In the genomic region with DNA sequence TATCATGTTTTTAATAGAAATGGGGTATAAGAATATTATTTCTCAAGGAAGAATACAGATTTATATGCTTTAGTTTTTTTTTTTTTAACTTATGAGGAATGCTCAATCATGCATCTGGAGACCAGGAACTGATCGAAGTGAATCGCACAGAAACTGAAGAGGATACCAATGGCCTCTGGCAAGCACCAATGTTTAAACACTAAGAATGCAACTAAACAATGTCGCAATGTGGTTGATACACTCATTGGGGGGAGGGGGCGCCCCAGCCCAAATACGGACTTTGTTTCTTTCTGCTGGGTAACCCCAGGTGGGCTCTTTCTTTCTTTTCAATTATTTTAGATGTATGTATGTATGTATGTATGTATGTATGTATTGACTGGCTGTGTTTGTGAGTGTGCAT, we compare ENCODE assay signal across 27 mouse cellular contexts.
"Had no signal": no experiment of that assay in that cellular context is flagged by ENCODE, and none has a peak within 500 bp of the region (broad histone marks: within the 10 kb centered on the region; RNA-seq: fewer than 3 reads in every experiment).

No protein-coding gene starts in this region.

- DNase-seq: cerebellum, adult 2 months; cerebellum, adult 8-10 months; cerebellum, adult 9-10 months; cerebellum, adult 9-11 months; cerebellum, postnatal 10 days; cerebellum, postnatal 14 days; cerebellum, postnatal 25 days; cerebellum, postnatal 36 days; embryo, embryonic 11 days; forebrain, postnatal 0 days; gastrocnemius, adult 2 months; gastrocnemius, postnatal 10 days; gastrocnemius, postnatal 14 days; gastrocnemius, postnatal 25 days; gastrocnemius, postnatal 36 days; heart, adult 18-20 months had no signal

- H3K4me2 ChIP-seq: embryonic facial prominence, embryonic 12.5 days; embryonic facial prominence, embryonic 13.5 days; embryonic facial prominence, embryonic 15.5 days; forebrain, embryonic 12.5 days; forebrain, embryonic 13.5 days; forebrain, embryonic 15.5 days had no signal

- H3K27ac ChIP-seq: embryonic facial prominence, embryonic 10.5 days; embryonic facial prominence, embryonic 12.5 days; embryonic facial prominence, embryonic 13.5 days; embryonic facial prominence, embryonic 15.5 days; forebrain, embryonic 10.5 days; forebrain, embryonic 12.5 days; forebrain, embryonic 13.5 days; forebrain, embryonic 15.5 days had no signal

- H3K4me3 ChIP-seq: embryonic facial prominence, embryonic 10.5 days; embryonic facial prominence, embryonic 12.5 days; embryonic facial prominence, embryonic 13.5 days; embryonic facial prominence, embryonic 15.5 days; erythroblast, embryonic 14.5 days; forebrain, embryonic 10.5 days; forebrain, embryonic 12.5 days; forebrain, embryonic 13.5 days; forebrain, embryonic 15.5 days; gastrocnemius, adult 2 months had no signal

- ATAC-seq: forebrain, embryonic 13.5 days; forebrain, embryonic 14.5 days; forebrain, embryonic 15.5 days; forebrain, embryonic 16.5 days; forebrain, postnatal 0 days had no signal

- H3K9me3 ChIP-seq: embryonic facial prominence, embryonic 10.5 days; embryonic facial prominence, embryonic 12.5 days; embryonic facial prominence, embryonic 13.5 days; embryonic facial prominence, embryonic 15.5 days; forebrain, embryonic 10.5 days; forebrain, embryonic 12.5 days; forebrain, embryonic 13.5 days; forebrain, embryonic 15.5 days had no signal

- H3K27me3 ChIP-seq: embryonic facial prominence, embryonic 12.5 days; embryonic facial prominence, embryonic 15.5 days; forebrain, embryonic 12.5 days; forebrain, embryonic 13.5 days; forebrain, embryonic 15.5 days had no signal

- H3K9ac ChIP-seq: embryonic facial prominence, embryonic 12.5 days; embryonic facial prominence, embryonic 13.5 days; embryonic facial prominence, embryonic 15.5 days; forebrain, embryonic 12.5 days; forebrain, embryonic 13.5 days; forebrain, embryonic 15.5 days; forebrain, postnatal 0 days had no signal

- H3K4me1 ChIP-seq: forebrain, embryonic 12.5 days; forebrain, embryonic 13.5 days; forebrain, embryonic 15.5 days had no signal

- H3K36me3 ChIP-seq: embryonic facial prominence, embryonic 10.5 days; embryonic facial prominence, embryonic 12.5 days; embryonic facial prominence, embryonic 13.5 days; embryonic facial prominence, embryonic 15.5 days; forebrain, embryonic 10.5 days; forebrain, embryonic 12.5 days; forebrain, embryonic 15.5 days had no signal
